Mouse (Mus musculus) CD4-positive helper T cell, adult 2 months (primary cell): ENCODE results near the gene Ccl3.
A peak's percentile ranks its signal among the peaks of the same experiment; 100 is the strongest.

Experiments
- DNase-seq: peaks from one replicate; pipeline ENCODE4 v3.0.0-alpha.2; 2012; ENCODE audit warnings: low read depth, missing footprints, low spot score

Ccl3 gene

DNA sequence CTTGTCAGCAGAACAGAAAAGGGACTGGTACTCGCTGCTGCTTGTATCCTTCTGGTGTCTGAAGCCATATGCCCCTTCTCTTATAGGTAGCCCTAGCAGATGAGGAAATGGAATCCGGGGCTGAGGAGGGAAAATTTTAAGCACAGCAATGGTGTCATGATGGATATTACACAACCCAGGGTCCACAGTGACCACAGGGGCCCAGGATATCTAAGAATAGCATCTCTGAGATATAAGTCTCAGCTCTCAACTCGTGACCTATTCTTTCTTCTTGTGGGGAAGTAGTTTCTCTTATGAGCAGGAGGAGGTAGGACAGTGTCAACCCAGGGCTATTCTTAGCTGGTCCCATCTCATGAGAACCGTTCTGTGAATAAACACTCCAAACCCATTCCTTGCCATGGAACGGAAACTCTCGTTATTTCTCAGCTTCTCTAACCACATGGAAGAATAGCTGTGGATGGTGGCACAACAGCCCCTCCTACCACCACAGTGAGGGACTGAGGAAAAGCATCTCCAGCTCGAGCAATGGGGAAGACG, at the start of gene Ccl3:
Gene Ccl3 (minus strand): TSS at position 51 of the 537 bp plus-strand sequence.
- peak; percentile 14 for DNase-seq

GRCm38 (mm10) chr11:83692008-83692407, 42.9 kb upstream of the Ccl3 start:
- no peak for DNase-seq

- DNase-seq, result no peak
Observed at GRCm38 (mm10) chr11:83689918-83690317, 40.8 kb upstream of the Ccl3 start.

- no peak for DNase-seq
Observed at GRCm38 (mm10) chr11:83675665-83676064, 26.5 kb upstream of the Ccl3 start.

GRCm38 (mm10) chr11:83671743-83672142, 22.6 kb upstream of the Ccl3 start:
- no peak for DNase-seq

DNA sequence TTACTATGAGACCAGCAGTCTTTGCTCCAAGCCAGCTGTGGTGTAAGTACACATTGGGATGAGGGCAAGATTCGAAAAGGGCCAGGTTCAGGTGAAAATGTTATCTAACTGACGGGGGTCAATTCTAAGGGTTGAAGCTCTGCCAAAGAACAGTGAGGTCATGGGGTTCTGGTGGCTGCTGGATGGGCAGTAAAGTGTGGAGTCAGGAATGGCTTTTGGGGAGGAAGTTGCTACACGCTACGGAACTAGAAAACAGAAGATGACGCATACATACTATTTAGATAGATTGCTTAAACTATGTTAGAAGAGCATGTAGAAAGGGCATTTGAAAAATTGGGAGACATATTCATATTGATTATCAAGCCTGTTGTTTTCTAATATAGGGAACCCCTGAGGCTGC, 14.4 kb upstream of the Ccl3 start:
- no peak for DNase-seq

- DNase-seq, result peak; percentile 28
Observed at GRCm38 (mm10) chr11:83662204-83662603, 13.0 kb upstream of the Ccl3 start, which contains the start of gene Ccl4. Gene Ccl4 (plus strand): TSS chr11:83662584.

GRCm38 (mm10) chr11:83658797-83659196, 9.6 kb upstream of the Ccl3 start:
- DNase-seq, result no peak

- no peak for DNase-seq
Observed at GRCm38 (mm10) chr11:83657508-83657907, 8.4 kb upstream of the Ccl3 start.

GRCm38 (mm10) chr11:83654606-83655005, 5.5 kb upstream of the Ccl3 start:
- DNase-seq, result no peak

DNA sequence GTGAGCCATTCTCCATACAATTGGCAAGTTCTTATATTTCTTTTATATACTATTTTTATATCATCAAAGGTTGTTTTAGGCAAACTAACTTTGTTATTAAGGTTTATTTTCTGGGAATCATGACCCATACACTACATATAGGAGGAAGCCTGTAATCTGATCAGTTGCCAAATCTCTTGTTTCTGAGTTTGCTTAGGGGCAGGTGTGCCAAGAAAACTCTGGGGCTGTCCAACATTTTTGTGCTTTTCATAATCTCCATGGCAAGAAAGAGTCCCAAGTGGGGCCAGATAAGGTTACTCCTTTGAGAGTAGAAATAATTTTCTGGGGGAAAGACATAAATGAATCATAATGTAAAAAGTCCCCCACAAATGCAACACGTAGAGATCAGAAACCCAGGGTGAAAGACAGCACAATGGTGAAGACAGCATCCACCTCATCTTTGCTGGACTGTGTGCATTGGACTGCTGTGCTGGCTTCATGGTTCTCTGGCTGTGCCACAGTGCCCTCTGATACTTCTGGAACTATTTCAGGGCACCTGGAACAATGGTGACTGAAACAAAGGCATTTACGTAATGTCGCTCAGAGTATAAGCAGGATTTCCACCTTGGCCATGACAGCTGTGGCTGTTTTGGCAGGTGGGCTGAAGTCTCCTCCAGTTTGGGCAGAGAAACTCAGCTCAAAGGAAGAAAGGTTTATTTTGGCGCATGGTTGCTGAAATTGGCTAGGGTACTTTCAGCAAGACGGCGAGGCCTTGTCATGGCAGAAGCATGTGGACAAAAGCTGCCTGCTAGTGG, 2.6 kb downstream of the Ccl3 start:
- DNase-seq, result no peak

DNA sequence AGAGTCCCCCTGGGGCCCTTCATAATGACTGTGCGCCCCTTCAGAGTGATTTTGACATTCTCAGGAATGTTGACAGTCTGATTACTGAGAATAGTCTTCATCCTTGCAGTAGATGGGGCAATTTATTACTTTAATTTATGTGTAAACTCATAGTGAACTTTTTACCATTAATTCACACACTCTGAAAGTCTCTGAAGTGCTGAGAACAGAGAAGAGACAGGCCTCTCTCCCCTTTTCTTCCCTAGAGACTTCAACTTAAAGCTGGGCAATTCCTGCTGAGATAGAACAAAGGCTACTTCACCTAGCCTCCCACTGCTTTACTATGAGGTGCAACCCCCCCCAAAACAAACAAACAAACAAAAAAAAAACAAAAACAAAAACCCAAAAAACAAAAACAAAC, 3.6 kb downstream of the Ccl3 start, which contains the start of gene Rpl9-ps1:
Gene Rpl9-ps1 (minus strand): TSS at position 101 of the 400 bp plus-strand sequence.
- no peak for DNase-seq

- no peak for DNase-seq
Observed at GRCm38 (mm10) chr11:83641216-83641615, 7.9 kb downstream of the Ccl3 start.

DNA sequence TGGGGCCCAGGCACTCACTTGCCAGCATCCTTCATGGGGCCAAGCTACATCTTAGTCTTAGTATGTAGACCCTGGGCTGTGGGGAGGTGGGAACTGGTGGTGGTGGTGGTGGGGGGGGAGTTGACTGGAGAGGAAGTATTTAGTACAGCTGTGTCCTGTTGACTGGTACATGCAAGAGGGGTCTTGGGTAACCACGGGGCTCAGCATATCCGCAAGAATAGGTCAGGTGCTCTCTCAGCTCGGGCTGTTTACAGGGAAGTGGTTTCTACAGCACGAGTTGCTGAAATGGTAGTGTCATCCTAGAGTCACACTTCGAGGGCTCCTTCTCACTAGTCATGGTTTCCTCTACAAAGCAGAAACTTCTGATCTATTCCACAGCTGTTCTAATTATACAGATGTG, 9.0 kb downstream of the Ccl3 start:
- DNase-seq, result peak; percentile 57

DNA sequence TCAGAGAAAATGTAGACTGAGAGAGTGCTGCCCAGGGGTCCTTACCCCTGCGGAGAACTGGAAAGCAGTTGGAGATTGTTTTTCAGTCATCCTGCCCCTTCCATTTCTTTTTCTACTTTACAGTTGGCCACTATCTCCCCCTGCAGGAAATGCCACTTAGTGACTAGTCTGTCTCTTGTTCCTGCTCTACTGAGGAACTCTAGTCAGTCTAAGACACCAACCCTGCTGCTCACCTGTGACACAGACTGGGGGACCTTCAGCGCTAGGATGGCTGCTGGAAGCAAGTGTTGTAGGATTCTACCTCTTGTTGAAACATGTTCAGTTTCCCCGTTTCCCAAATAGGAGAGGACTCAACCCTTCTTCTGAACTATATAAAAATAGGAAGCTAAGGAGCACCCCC, 9.6 kb downstream of the Ccl3 start:
- peak; percentile 40 for DNase-seq

DNA sequence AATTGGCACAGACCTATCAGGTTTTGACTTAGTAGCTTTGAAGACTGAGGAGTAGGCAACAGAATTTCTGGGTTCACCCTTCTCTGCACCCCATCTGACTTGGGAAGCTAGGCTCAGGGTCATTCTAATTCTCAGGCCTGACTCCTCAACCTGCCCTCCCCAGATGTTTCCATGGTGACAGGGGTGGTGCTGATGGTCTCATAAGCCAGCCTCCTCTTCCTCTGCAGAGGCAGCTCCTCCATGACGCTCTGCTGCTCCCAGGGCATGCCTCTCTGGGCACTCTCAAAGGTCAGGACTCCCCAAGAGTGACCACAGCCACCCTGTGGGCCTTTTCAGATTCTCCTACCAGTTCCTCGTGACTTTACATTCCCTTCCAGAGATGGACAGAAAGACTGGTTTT, 10.2 kb downstream of the Ccl3 start:
- DNase-seq, result peak; percentile 8

DNA sequence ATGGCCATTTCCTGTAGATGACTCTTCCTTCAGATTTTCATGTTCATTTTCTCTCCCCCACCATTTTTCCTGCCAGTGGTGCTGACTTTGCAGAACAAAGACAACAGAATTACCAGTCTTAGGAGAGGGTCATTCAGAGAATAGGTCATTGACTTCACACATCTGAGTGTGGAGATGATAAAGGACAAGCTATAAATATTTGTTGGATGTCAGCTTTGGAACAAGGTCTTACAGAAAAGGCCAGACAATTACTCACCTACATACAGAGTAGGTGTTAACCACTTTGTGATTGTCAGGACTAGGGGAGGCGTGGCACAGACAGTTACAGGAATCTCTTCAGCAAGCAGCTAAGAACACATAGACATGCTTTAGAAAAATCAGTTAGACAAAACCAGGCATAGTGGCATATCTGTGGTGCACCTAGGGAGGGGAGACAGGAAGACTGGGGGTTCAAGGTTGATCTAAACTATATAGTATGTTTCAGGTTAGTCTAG, 12.4 kb downstream of the Ccl3 start:
- no peak for DNase-seq

- DNase-seq, result no peak
Observed at GRCm38 (mm10) chr11:83634898-83635297, 14.3 kb downstream of the Ccl3 start.

DNA sequence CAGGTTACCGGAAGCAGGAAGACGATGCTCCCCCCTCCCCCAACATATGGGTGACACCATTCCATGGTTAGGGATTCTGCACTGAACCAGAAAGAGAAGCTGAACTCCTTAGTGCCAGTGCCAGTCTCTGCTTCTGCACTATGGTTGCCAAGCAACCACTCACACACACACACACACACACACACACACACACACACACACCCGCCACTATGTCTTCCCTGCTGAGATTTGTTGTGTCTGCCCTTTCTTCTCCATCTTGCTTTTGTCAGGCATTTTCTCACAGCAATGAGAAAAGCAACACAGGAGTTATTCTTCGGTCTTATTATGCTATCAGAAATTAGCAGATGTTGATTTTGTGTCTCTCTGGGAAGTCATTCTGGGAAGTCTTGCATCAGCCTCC, 14.7 kb downstream of the Ccl3 start:
- DNase-seq, result no peak

GRCm38 (mm10) chr11:83632744-83633143, 16.4 kb downstream of the Ccl3 start:
- DNase-seq, result no peak

DNA sequence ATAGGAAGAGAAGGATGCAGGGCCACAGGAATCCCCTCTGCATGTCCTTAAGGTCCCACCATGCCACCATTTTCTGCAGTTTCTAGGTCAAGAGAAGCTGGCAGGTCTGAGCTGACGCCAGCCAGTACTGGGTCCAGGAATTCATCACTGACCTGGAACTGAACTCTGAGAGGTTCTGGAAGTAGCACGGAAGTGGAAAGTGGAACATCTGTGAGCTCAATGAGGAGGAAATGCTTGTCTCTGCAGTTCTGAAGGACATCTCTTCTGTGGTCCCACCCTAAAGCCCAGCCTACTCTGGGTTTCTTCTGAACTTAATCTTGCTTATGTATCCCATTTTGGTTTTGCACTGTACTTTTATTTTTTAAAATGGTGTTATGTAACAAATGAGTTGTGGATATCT, 18.1 kb downstream of the Ccl3 start:
- DNase-seq, result no peak

- DNase-seq, result no peak
Observed at GRCm38 (mm10) chr11:83630630-83631029, 18.5 kb downstream of the Ccl3 start.

GRCm38 (mm10) chr11:83628808-83629207, 20.3 kb downstream of the Ccl3 start:
- DNase-seq, result no peak
